Mouse (Mus musculus): ENCODE data around the gene Cdr2l.

DNA sequence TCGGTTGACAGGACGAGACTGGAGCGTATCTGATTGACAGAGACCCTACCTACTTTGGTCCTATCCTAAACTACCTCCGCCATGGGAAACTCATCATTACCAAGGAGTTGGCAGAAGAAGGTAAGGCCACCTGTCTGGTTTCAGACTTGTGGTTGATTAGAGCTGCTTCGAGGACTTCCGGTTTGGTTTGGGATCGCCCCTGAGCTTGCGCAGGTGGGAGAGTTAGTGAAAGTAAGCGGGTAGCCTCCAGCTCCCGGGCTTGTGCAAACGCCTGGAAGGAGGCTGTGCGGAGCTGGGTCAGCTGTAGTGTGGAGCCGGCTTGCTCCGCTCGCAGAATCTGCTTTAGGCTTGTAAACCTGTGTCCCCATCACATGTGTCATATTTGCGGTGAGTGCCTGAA is 40.3 kb downstream of the Cdr2l start:
- no peak for TF ChIP-seq CTCF (IDR thresholded peaks at IDR 0.05; ENCODE audit: low read depth, low read length)
- TF ChIP-seq GATA1 (IDR thresholded peaks at IDR 0.05; ENCODE audit: borderline replicate concordance, low read length): no peak
- no peak for TF ChIP-seq POLR2AphosphoS5 (IDR thresholded peaks at IDR 0.05; ENCODE audit: insufficient replicate concordance, low read depth, low read length)
- no peak for TF ChIP-seq TAL1 (conservative IDR thresholded peaks at IDR 0.05; ENCODE audit: low read depth, low read length)
